Comparison of ENCODE assay signal across 8 mouse cellular contexts in the genomic region with DNA sequence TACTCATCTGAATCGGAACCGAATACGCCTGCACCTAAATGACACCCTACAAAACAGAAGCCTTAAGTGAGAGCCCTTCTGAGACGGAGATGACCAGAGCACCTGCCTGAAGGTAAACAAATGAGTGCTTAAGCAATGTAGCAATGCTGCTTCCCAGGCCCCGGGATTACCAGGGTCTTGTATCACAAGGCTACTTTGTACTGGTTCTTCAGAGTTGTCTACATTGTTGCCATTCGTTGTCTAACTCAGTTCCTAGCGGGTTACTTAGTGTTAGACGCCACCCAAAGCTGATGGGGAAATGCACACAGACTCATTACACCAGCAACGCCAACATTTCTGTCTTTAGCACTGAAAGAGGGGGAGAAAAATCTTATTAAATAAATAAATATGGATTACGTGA.
"Had no signal": no experiment of that assay in that cellular context is flagged by ENCODE, and none has a peak within 500 bp of the region (broad histone marks: within the 10 kb centered on the region; RNA-seq: fewer than 3 reads in every experiment).

No protein-coding gene starts in this region.

- ATAC-seq: intestine, embryonic 16.5 days; midbrain, embryonic 13.5 days had no signal

- H3K4me2 ChIP-seq: limb, embryonic 13.5 days; midbrain, embryonic 13.5 days; neural tube, embryonic 12.5 days had no signal

- H3K9ac ChIP-seq: limb, embryonic 13.5 days; liver, embryonic 14.5 days; midbrain, embryonic 13.5 days; neural tube, embryonic 12.5 days had no signal

- H3K27ac ChIP-seq: limb, embryonic 13.5 days; liver, embryonic 14.5 days; midbrain, embryonic 13.5 days; neural tube, embryonic 12.5 days had no signal

- H3K4me3 ChIP-seq: limb, embryonic 13.5 days; midbrain, embryonic 13.5 days; neural tube, embryonic 12.5 days had no signal

- H3K27me3 ChIP-seq: limb, embryonic 13.5 days; neural tube, embryonic 12.5 days had no signal

- DNase-seq: left cerebral cortex, postnatal 4 days; thymus, adult 2 months; thymus, postnatal 25 days had no signal

- H3K36me3 ChIP-seq: limb, embryonic 13.5 days; midbrain, embryonic 13.5 days; neural tube, embryonic 12.5 days had no signal

- H3K9me3 ChIP-seq: limb, embryonic 13.5 days; midbrain, embryonic 13.5 days; neural tube, embryonic 12.5 days had no signal
